Mouse (Mus musculus) hindbrain, embryonic 12.5 days (tissue): Measurements from ENCODE around the gene Psen1. TPM values are rescaled to one million over a fixed set of nuclear protein-coding genes. Genes with fewer than 3 reads are reported as not detected.
A peak's percentile ranks its signal among the peaks of the same experiment; 100 is the strongest.

Experiments
- ATAC-seq: fragments of 200-750 bp; cut with Nextera tagmentation; 2 replicates; pipeline ENCODE4 v1.8.0; 2017; ENCODE audit warnings: moderate TSS enrichment; ENCODE audit not compliant: low FRiP score
- H3K27ac ChIP-seq: fragments of 300-500 bp; sonication (generic); 2 replicates; pipeline ENCODE4 v1.5.1; 2016; ENCODE audit warnings: mild to moderate bottlenecking
- H3K27me3 ChIP-seq: fragments of 300-500 bp; sonication (generic); 2 replicates; pipeline ENCODE4 v1.6.1; 2016; ENCODE audit warnings: mild to moderate bottlenecking
- H3K36me3 ChIP-seq: fragments of 300-500 bp; sonication (generic); 2 replicates; pipeline ENCODE4 v1.6.1; 2016; ENCODE audit warnings: mild to moderate bottlenecking
- H3K4me1 ChIP-seq: fragments of 300-500 bp; sonication (generic); 2 replicates; pipeline ENCODE4 v1.6.1; 2016
- H3K4me2 ChIP-seq: fragments of 300-500 bp; sonication (generic); replicated peaks from 2 replicates; pipeline ENCODE4 v1.6.1; 2016; ENCODE audit warnings: mild to moderate bottlenecking
- H3K4me3 ChIP-seq: fragments of 300-500 bp; sonication (generic); 2 replicates; pipeline ENCODE4 v1.5.1; 2016; ENCODE audit warnings: mild to moderate bottlenecking
- H3K9ac ChIP-seq: fragments of 300-500 bp; sonication (generic); 2 replicates; pipeline ENCODE4 v1.6.1; 2016; ENCODE audit warnings: mild to moderate bottlenecking, moderate library complexity
- H3K9me3 ChIP-seq: fragments of 300-500 bp; sonication (generic); replicated peaks from 2 replicates; pipeline ENCODE4 v1.6.1; 2016; ENCODE audit warnings: mild to moderate bottlenecking
- WGBS: fragments of 180-500 bp; shearing (Covaris S2); methylation state at CpG from one replicate; pipeline ENCODE4 v1.1.7; 2016; 5-methylcytosine and 5-hydroxymethylcytosine counted together
- polyA plus RNA-seq: library from polyadenylated mRNA; unstranded; fragments of >200 nt; fragmentation: Nextera tagmentation; extraction: Ambion mirVana; gene quantifications from 2 replicates; pipeline ENCODE4 v1.2.1, GENCODE M21; 2016

Gene Psen1
- polyA plus RNA-seq, 1 experiment from 2014 or later, result 80.0 TPM

- Histone ChIP-seq H3K36me3 (no peaks in the 10 kb centered on the region), H3K27me3 (peaks cover 14% of the 10 kb centered on the region), H3K4me3 (no peak overlapping the region), H3K4me1 (peaks cover 21% of the 10 kb centered on the region), H3K9ac (no peak overlapping the region), H3K9me3 (no peaks in the 10 kb centered on the region), H3K27ac (no peak overlapping the region), H3K4me2 (no peak overlapping the region)
- WGBS, result 80% methylated on average over 10 of the region's 10 CpGs
- ATAC-seq, result no peak
Measured at GRCm38 (mm10) chr12:83764519-83764918, 76.6 kb downstream of the Psen1 start.

DNA sequence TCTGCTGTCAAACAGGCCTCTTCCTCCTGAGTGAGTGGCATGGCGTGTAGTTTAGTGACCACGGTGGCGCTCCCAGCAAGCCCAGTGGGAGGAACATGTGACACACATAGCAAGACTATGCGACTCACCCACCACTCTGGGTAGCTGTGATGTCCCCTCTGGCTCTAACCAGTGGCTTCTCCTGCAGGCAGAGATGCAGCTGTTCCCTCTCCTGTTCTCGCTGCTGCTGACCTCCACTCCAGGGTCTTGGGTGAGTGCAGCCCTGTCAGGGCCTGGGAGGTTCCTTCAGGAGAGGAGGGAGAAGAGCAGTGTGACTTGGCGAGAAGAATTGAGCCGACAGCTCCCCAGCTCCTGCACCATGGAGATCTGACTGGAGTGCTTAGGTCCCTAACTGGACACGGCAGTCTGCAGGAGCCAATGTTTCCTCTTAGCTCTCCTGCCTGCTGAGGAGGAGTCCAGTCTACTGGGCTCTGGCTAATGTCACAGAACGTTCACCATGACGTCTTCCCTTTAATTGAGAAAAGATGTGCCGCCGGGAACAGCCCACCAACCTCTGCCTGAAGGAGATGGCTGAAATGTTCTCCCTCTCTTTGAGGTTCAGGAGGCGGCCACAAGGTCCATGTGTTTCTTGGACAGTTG, 78.1 kb downstream of the Psen1 start:
- no peaks in the 10 kb centered on the region for H3K36me3 ChIP-seq
- WGBS, result 73% methylated on average over 13 of the region's 13 CpGs

GRCm38 (mm10) chr12:83767833-83768232, 79.9 kb downstream of the Psen1 start:
- no peak overlapping the region for H3K9ac ChIP-seq
- no peak overlapping the region for H3K4me3 ChIP-seq
- WGBS, result 61% methylated on average over 9 of the region's 9 CpGs
- H3K36me3 ChIP-seq, result no peaks in the 10 kb centered on the region
- H3K9me3 ChIP-seq, result no peaks in the 10 kb centered on the region
- ATAC-seq, result no peak
- H3K27me3 ChIP-seq, result peaks cover 15% of the 10 kb centered on the region
- H3K4me1 ChIP-seq, result peaks cover 31% of the 10 kb centered on the region
- H3K27ac ChIP-seq, result no peak overlapping the region
- H3K4me2 ChIP-seq, result no peak overlapping the region

More for the DNA sequence above, 78.1 kb downstream of the Psen1 start:
- no peak for ATAC-seq
- peaks cover 34% of the 10 kb centered on the region for H3K4me1 ChIP-seq
- no peaks in the 10 kb centered on the region for H3K9me3 ChIP-seq
- no peak overlapping the region for H3K4me2 ChIP-seq
- no peak overlapping the region for H3K27ac ChIP-seq
- no peak overlapping the region for H3K4me3 ChIP-seq
- peaks cover 12% of the 10 kb centered on the region for H3K27me3 ChIP-seq
- H3K9ac ChIP-seq, result no peak overlapping the region

DNA sequence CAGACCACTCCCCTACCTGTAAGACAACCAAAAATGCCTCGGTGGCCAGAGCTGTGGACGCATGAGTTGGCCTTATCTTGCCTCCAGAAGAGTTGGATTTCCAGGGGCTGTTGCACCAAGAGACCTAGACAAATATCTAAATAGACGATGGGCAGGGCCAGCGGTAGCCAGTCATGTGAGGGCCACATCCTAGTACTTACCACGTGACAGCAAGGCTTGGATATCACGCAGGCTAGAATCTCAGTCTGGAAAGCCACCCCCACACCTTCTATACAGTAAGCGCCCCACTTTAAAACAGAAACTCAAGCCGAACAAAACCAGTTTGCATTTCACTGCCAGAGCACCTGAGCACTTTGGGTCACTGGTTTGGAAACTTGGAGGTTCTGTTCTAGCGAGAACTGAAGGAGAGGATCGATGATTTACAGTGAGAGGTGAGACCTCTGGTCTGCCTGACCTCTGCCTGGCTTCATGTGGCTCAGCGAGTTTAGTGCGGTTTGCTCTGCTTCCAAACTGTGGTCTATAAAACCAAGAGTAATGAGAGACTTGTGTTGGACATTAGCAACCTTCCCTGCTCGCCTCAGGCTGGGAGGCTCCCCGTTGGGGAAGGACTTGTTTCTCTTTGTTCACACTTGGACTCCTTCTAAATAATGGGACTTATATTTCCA, 80.4 kb downstream of the Psen1 start:
- ATAC-seq, result no peak
- 81% methylated on average over 14 of the region's 14 CpGs for WGBS

GRCm38 (mm10) chr12:83770418-83771256, 82.7 kb downstream of the Psen1 start:
- peak overlapping the region; percentile 25; the same call in 1 of the 2 replicates for H3K27ac ChIP-seq
- peaks cover 7% of the 10 kb centered on the region for H3K27me3 ChIP-seq
- H3K9ac ChIP-seq, result no peak overlapping the region
- H3K36me3 ChIP-seq, result no peaks in the 10 kb centered on the region
- H3K4me2 ChIP-seq, result peak overlapping the region; percentile 43
- WGBS, result 6% methylated on average over 25 of the region's 25 CpGs
- H3K4me3 ChIP-seq, result 0 out of 2 replicates have a peak overlapping the region, but pooled peaks have one; percentile 8
- H3K9me3 ChIP-seq, result no peaks in the 10 kb centered on the region
- peaks cover 18% of the 10 kb centered on the region for H3K4me1 ChIP-seq
- peak; percentile 39 for ATAC-seq

More for the DNA sequence above, 80.4 kb downstream of the Psen1 start:
- Histone ChIP-seq H3K27me3 (peaks cover 13% of the 10 kb centered on the region), H3K36me3 (no peaks in the 10 kb centered on the region), H3K9ac (no peak overlapping the region), H3K27ac (no peak overlapping the region), H3K4me2 (no peak overlapping the region), H3K4me1 (peaks cover 25% of the 10 kb centered on the region), H3K9me3 (no peaks in the 10 kb centered on the region), H3K4me3 (no peak overlapping the region)

DNA sequence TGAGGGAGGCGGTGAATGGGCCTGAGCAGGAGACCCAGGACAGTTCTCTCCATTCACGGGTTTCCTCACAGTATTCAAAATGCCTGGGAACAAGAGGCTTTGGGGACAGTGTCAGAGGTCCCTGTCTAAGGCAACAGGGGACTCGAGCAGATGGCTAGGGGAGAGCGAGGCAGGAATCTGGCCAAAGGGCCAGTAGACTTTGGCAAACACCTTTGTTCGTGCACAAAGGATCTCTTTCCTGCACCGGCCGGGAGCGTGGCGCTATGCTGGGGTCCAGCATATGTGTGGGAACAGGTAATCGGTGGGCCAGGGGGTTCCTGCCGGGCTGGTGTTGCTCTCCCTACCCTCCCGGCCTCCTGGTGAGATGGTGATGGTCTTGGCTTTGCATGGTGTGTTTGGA, 87.7 kb downstream of the Psen1 start:
- peaks cover 4% of the 10 kb centered on the region for H3K27me3 ChIP-seq
- no peaks in the 10 kb centered on the region for H3K36me3 ChIP-seq
- ATAC-seq, result no peak
- H3K4me2 ChIP-seq, result no peak overlapping the region
- H3K27ac ChIP-seq, result no peak overlapping the region
- no peaks in the 10 kb centered on the region for H3K9me3 ChIP-seq
- H3K9ac ChIP-seq, result no peak overlapping the region
- 53% methylated on average over 12 of the region's 12 CpGs for WGBS
- no peak overlapping the region for H3K4me3 ChIP-seq
- peaks cover 10% of the 10 kb centered on the region for H3K4me1 ChIP-seq

DNA sequence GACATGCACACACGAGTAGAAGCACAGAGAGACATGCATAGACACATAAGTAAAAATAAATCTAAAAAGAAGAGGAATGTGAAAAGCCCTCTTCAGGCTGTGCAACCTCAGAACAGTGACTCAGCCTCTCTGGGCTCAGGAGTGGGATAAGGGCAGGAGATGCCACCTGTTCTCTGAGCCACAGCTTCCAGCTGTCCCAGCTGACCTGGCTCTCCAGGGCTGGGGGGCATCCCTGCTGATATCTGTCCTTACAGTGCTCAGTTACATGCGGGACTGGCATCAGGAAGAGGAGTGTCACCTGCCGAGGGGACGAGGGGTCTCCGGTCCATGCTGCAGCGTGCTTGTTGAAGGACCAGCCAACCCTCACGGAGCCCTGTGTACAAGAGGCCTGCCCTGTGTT, 88.8 kb downstream of the Psen1 start:
- H3K27me3 ChIP-seq, result peaks cover 1% of the 10 kb centered on the region
- H3K36me3 ChIP-seq, result no peaks in the 10 kb centered on the region
- no peak overlapping the region for H3K4me2 ChIP-seq
- H3K9me3 ChIP-seq, result no peaks in the 10 kb centered on the region
- H3K27ac ChIP-seq, result no peak overlapping the region
- H3K4me3 ChIP-seq, result no peak overlapping the region
- H3K9ac ChIP-seq, result no peak overlapping the region
- H3K4me1 ChIP-seq, result peaks cover 14% of the 10 kb centered on the region; the same call in 1 of the 2 replicates
- no peak for ATAC-seq
- 91% methylated on average over 7 of the region's 7 CpGs for WGBS

DNA sequence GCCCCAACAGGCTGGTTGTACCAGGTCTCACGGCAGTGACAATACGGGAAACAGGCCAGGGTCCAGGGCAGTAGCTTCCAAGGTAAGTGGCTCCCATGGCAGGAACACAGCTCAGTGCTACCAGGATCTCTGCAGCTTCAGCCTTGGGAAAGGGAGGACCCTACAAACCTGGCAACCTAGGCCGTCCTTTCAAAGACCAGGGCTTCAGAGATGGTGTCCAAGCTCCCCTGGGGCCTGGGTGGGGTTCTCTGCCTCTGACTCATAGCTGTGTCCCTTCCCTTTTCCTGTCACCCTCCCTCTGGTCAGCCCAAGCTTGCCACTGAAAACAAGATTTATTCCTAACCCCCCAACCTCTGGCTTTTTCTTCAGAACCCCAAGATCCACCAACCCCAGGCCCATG, 92.2 kb downstream of the Psen1 start:
- 80% methylated on average over 3 of the region's 3 CpGs for WGBS
- no peak for ATAC-seq
- H3K36me3 ChIP-seq, result no peaks in the 10 kb centered on the region
- no peak overlapping the region for H3K27ac ChIP-seq
- no peaks in the 10 kb centered on the region for H3K27me3 ChIP-seq
- H3K9me3 ChIP-seq, result no peaks in the 10 kb centered on the region
- H3K9ac ChIP-seq, result no peak overlapping the region
- H3K4me2 ChIP-seq, result no peak overlapping the region
- peaks cover 16% of the 10 kb centered on the region; the same call in 1 of the 2 replicates for H3K4me1 ChIP-seq
- no peak overlapping the region for H3K4me3 ChIP-seq

DNA sequence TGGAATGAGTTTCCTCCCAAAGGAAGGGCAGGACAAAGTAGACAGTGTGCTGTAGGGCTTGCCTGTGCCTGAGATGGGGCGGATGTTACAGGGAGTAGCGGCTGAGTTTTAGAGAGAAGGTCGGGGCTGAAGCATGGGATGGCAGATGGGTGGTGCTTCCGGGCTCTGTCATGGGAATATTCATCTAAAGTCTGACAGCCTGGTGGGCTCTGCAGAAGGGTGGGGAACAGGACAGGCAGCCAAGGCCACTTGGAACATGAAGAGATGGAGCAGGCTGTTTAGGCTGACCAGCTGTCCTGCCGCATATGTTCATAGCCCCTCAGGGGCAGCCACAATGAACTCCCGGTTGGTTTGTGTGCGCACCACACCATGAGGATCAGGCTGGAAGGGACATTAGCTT, 93.3 kb downstream of the Psen1 start:
- Histone ChIP-seq H3K27me3 (no peaks in the 10 kb centered on the region), H3K9ac (no peak overlapping the region), H3K4me1 (peaks cover 9% of the 10 kb centered on the region; the same call in 1 of the 2 replicates), H3K36me3 (no peaks in the 10 kb centered on the region), H3K9me3 (no peaks in the 10 kb centered on the region), H3K4me3 (no peak overlapping the region), H3K27ac (no peak overlapping the region), H3K4me2 (no peak overlapping the region)
- WGBS, result 67% methylated on average over 7 of the region's 7 CpGs
- ATAC-seq, result no peak

DNA sequence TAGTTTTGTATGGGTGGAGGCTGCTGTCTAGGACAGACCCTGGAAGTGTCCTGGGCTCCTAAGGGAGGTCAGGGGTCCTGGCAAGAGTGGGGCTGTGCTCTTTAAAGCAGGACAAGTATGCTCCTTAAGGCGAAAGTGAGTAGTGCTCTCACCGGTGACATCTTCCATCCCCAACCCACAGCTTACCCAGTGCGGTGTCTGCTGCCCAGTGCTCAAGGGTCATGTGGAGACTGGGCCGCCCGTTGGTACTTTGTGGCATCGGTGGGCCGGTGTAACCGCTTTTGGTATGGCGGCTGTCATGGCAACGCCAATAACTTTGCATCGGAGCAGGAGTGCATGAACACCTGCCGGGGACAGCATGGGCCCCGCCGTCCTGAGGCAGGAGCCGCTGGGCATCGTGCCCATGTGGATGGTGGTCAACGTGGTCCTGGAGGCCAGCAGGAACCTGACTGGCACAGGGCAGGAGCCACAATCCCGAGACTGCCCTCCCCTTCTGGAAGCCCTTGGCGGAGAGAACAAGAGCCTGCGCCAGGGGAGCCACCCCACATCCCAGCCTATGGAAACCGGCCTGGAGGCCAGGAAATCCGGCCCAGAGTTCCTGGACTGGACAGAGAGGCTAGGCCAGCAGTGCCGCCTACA, 93.8 kb downstream of the Psen1 start:
- 66% methylated on average over 23 of the region's 23 CpGs for WGBS
- Histone ChIP-seq H3K9me3 (no peaks in the 10 kb centered on the region), H3K4me3 (no peak overlapping the region), H3K4me1 (peaks cover 13% of the 10 kb centered on the region; the same call in 1 of the 2 replicates), H3K36me3 (no peaks in the 10 kb centered on the region), H3K27ac (no peak overlapping the region), H3K27me3 (no peaks in the 10 kb centered on the region), H3K4me2 (no peak overlapping the region), H3K9ac (no peak overlapping the region)
- no peak for ATAC-seq

GRCm38 (mm10) chr12:83782669-83783068, 94.7 kb downstream of the Psen1 start:
- Histone ChIP-seq H3K9me3 (no peaks in the 10 kb centered on the region), H3K27ac (no peak overlapping the region), H3K9ac (no peak overlapping the region), H3K36me3 (no peaks in the 10 kb centered on the region), H3K4me2 (no peak overlapping the region), H3K27me3 (no peaks in the 10 kb centered on the region), H3K4me3 (no peak overlapping the region), H3K4me1 (peaks cover 13% of the 10 kb centered on the region; the same call in 1 of the 2 replicates)
- WGBS, result 92% methylated on average over 10 of the region's 10 CpGs
- no peak for ATAC-seq
